Mouse (Mus musculus): Measurements from ENCODE around the gene Cip2a.

GRCm38 (mm10) chr16:49016620-49017332 lies 22.8 kb downstream of the Cip2a start:
- TF ChIP-seq CTCF (IDR thresholded peaks at IDR 0.05) (peak; percentile 46), EP300 (IDR thresholded peaks at IDR 0.05) (no peak)

Measured in lung, postnatal 0 days (tissue).